Mouse (Mus musculus) C2C12 (cell line): Measurements from ENCODE around the gene Shld1.

Source experiments
- CEBPB ChIP-seq: IDR thresholded peaks from one replicate; pipeline ENCODE4 v1.6.1; 2011; ENCODE audit warnings: low read depth, mild to moderate bottlenecking, control low read depth, moderate library complexity
- CTCF ChIP-seq: IDR thresholded peaks from one replicate; pipeline ENCODE4 v1.5.1; 2011; ENCODE audit not compliant: control insufficient read depth, insufficient read depth, insufficient read length
- MAX ChIP-seq: IDR thresholded peaks from one replicate; pipeline ENCODE4 v1.6.1; 2011; ENCODE audit warnings: mild to moderate bottlenecking, control low read depth
- MYOG ChIP-seq: IDR thresholded peaks from one replicate; pipeline ENCODE4 v1.6.1; 2011; ENCODE audit not compliant: control insufficient read depth, insufficient read length; ENCODE audit errors: extremely low read depth
- USF1 ChIP-seq: IDR thresholded peaks from one replicate; pipeline ENCODE4 v1.6.1; 2011; ENCODE audit warnings: low read depth, mild to moderate bottlenecking, control low read depth, moderate library complexity

DNA sequence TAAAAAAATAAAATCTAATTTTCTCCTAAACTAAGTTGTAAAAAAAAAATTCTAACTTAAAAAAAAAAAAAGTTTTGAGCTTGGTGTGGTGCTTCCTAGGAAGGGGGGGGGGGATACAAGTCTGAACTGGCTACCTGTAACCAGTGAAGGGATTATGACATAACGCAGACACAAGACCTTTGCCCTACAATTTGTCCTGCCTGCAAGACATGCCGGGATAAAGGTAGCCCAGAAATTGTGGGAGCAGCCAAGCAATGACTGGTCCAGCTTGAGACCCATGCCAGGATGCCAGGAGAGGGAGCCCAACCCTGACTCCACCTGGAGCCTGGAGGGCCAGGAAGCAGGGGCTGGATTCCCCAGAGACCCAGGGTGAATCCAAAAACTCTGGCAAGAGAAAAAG is 36.2 kb upstream of the Shld1 start:
- TF ChIP-seq CTCF (no peak), MYOG (no peak), USF1 (no peak), MAX (no peak), CEBPB (no peak)
